Comparison of ENCODE assay signal across 8 mouse cellular contexts in genomic region chr9:21617066-21617465, GRCm38 (mm10). TPM values are rescaled to one million over a fixed set of nuclear protein-coding genes. Genes with fewer than 3 reads are reported as not detected.
DNase-seq lines count a peak whose midpoint lies in the region; ATAC-seq and TF ChIP-seq lines count a peak whose summit lies in the region.

No protein-coding gene starts in this region.

- H3K27ac ChIP-seq in spleen, adult 2 months (ENCODE audit: insufficient read depth, low read length): peak overlapping the region; percentile 39
- peak overlapping the region; percentile 95 for H3K27ac ChIP-seq in embryonic facial prominence, embryonic 11.5 days (replicated peaks; ENCODE audit: low read depth, low read length)
- H3K27ac ChIP-seq in hindbrain, embryonic 12.5 days: peak overlapping the region; percentile 97
- peak overlapping the region; percentile 81 for H3K27ac ChIP-seq in liver, embryonic 15.5 days (replicated peaks)
- peak overlapping the region; percentile 97 for H3K27ac ChIP-seq in stomach, embryonic 15.5 days

- no peak for ATAC-seq in embryonic facial prominence, embryonic 11.5 days (replicated peaks; ENCODE audit: insufficient number of reproducible peaks, low FRiP score, low TSS enrichment, low read depth)
- no peak for ATAC-seq in hindbrain, embryonic 12.5 days (ENCODE audit: low FRiP score)
- ATAC-seq in liver, embryonic 15.5 days (ENCODE audit: insufficient read depth): no peak
- ATAC-seq in stomach, embryonic 15.5 days (ENCODE audit: insufficient read depth, low FRiP score, low read depth): no peak

- no peak for DNase-seq in spleen, adult 2 months (ENCODE audit: low read depth in 1 of 2, low spot score in 2 of 2)
- no peak for DNase-seq in spleen, adult 12 weeks (ENCODE audit: low spot score)
- peak; percentile 50 for DNase-seq in embryonic facial prominence, embryonic 11.5 days (ENCODE audit: low spot score)
- no peak for DNase-seq in left cerebral cortex, adult 9 months (ENCODE audit: low spot score in 2 of 2)
- no peak for DNase-seq in gastrocnemius, adult 18-20 months (ENCODE audit: low spot score)

- TF ChIP-seq CTCF in spleen, adult 2 months (IDR thresholded peaks at IDR 0.05; ENCODE audit: extremely low read depth, insufficient read depth, insufficient read length, insufficient replicate concordance): no peak

- H3K9ac ChIP-seq in embryonic facial prominence, embryonic 11.5 days (replicated peaks; ENCODE audit: low read length): peak overlapping the region; percentile 96
- H3K9ac ChIP-seq in hindbrain, embryonic 12.5 days: peak overlapping the region; percentile 87
- H3K9ac ChIP-seq in liver, embryonic 15.5 days: peak overlapping the region; percentile 79
- peak overlapping the region; percentile 72; the same call in 1 of the 2 replicates for H3K9ac ChIP-seq in stomach, embryonic 15.5 days

- 4% methylated on average over 10 of the region's 10 CpGs for WGBS in spleen, adult 2 months
- WGBS in embryonic facial prominence, embryonic 11.5 days: 7% methylated on average over 10 of the region's 10 CpGs
- WGBS in hindbrain, embryonic 12.5 days: 12% methylated on average over 10 of the region's 10 CpGs
- WGBS in liver, embryonic 15.5 days (ENCODE audit: insufficient replicate concordance): 2% methylated on average over 10 of the region's 10 CpGs
- 4% methylated on average over 10 of the region's 10 CpGs for WGBS in stomach, embryonic 15.5 days

- peak overlapping the region; percentile 90 for H3K4me3 ChIP-seq in spleen, adult 2 months (ENCODE audit: extremely low read depth, insufficient read depth, insufficient read length)
- peak overlapping the region; percentile 75 for H3K4me3 ChIP-seq in embryonic facial prominence, embryonic 11.5 days (ENCODE audit: low read depth, low read length)
- peak overlapping the region; percentile 63 for H3K4me3 ChIP-seq in hindbrain, embryonic 12.5 days
- peak overlapping the region; percentile 71 for H3K4me3 ChIP-seq in liver, embryonic 15.5 days (replicated peaks)
- peak overlapping the region; percentile 74 for H3K4me3 ChIP-seq in stomach, embryonic 15.5 days (replicated peaks)

- TF ChIP-seq POLR2A in spleen, adult 2 months (IDR thresholded peaks at IDR 0.05; ENCODE audit: low read depth, low read length): no peak

- no peaks in the 10 kb centered on the region for H3K27me3 ChIP-seq in spleen, adult 2 months (ENCODE audit: control insufficient read depth, insufficient read depth, low read length)
- no peaks in the 10 kb centered on the region for H3K27me3 ChIP-seq in embryonic facial prominence, embryonic 11.5 days (ENCODE audit: control insufficient read depth, insufficient read depth, low read length)
- H3K27me3 ChIP-seq in hindbrain, embryonic 12.5 days: no peaks in the 10 kb centered on the region
- no peaks in the 10 kb centered on the region for H3K27me3 ChIP-seq in liver, embryonic 15.5 days
- no peaks in the 10 kb centered on the region for H3K27me3 ChIP-seq in stomach, embryonic 15.5 days (replicated peaks)

- H3K4me2 ChIP-seq in embryonic facial prominence, embryonic 11.5 days (ENCODE audit: low read depth, low read length): peak overlapping the region; percentile 59
- H3K4me2 ChIP-seq in hindbrain, embryonic 12.5 days (replicated peaks): peak overlapping the region; percentile 70
- H3K4me2 ChIP-seq in liver, embryonic 15.5 days: peak overlapping the region; percentile 90
- H3K4me2 ChIP-seq in stomach, embryonic 15.5 days: peak overlapping the region; percentile 56

- no peaks in the 10 kb centered on the region for H3K36me3 ChIP-seq in spleen, adult 2 months (ENCODE audit: control insufficient read depth, insufficient read depth, low read length)
- H3K36me3 ChIP-seq in embryonic facial prominence, embryonic 11.5 days (replicated peaks; ENCODE audit: control insufficient read depth, insufficient read depth, low read depth, low read length): no peaks in the 10 kb centered on the region; the same call in 1 of the 2 replicates
- peaks cover 3% of the 10 kb centered on the region; the same call in 1 of the 2 replicates for H3K36me3 ChIP-seq in hindbrain, embryonic 12.5 days
- H3K36me3 ChIP-seq in liver, embryonic 15.5 days (replicated peaks): peaks cover 8% of the 10 kb centered on the region; the same call in 1 of the 2 replicates
- H3K36me3 ChIP-seq in stomach, embryonic 15.5 days: no peaks in the 10 kb centered on the region

- peaks cover 4% of the 10 kb centered on the region for H3K4me1 ChIP-seq in spleen, adult 2 months (ENCODE audit: control insufficient read depth, insufficient read depth, insufficient read length)
- H3K4me1 ChIP-seq in embryonic facial prominence, embryonic 11.5 days (ENCODE audit: control insufficient read depth, insufficient read depth, low read length): no peaks in the 10 kb centered on the region
- peaks cover 25% of the 10 kb centered on the region for H3K4me1 ChIP-seq in hindbrain, embryonic 12.5 days
- H3K4me1 ChIP-seq in liver, embryonic 15.5 days (replicated peaks): peaks cover 39% of the 10 kb centered on the region
- peaks cover 9% of the 10 kb centered on the region; the same call in 1 of the 2 replicates for H3K4me1 ChIP-seq in stomach, embryonic 15.5 days

- H3K9me3 ChIP-seq in embryonic facial prominence, embryonic 11.5 days (replicated peaks; ENCODE audit: control insufficient read depth, low read length): no peaks in the 10 kb centered on the region
- H3K9me3 ChIP-seq in hindbrain, embryonic 12.5 days (replicated peaks): no peaks in the 10 kb centered on the region
- H3K9me3 ChIP-seq in liver, embryonic 15.5 days (replicated peaks): no peaks in the 10 kb centered on the region
- no peaks in the 10 kb centered on the region for H3K9me3 ChIP-seq in stomach, embryonic 15.5 days

RNA-seq across cellular contexts. Expression of gene Smarca4, which starts 1.1 kb away (rescaled TPM):
- 30.2 and 44.3 TPM in 2 replicates for polyA plus RNA-seq in spleen, adult 2 months (2012; rRNA removed)
- 106 and 119 TPM in 2 replicates for polyA plus RNA-seq in embryonic facial prominence, embryonic 11.5 days (2014; fragmentation: Nextera tagmentation; extraction: Ambion mirVana)
- 173 and 181 TPM in 2 replicates for polyA plus RNA-seq in hindbrain, embryonic 12.5 days (2016; fragmentation: Nextera tagmentation; extraction: Ambion mirVana)
- 22.5 and 24.5 TPM in 2 replicates for polyA plus RNA-seq in liver, embryonic 15.5 days (2015; fragmentation: Nextera tagmentation; extraction: Ambion mirVana)
- polyA plus RNA-seq in stomach, embryonic 15.5 days (2015; fragmentation: Nextera tagmentation; extraction: Ambion mirVana): 68.7 and 74.3 TPM in 2 replicates
- total RNA-seq in gastrocnemius, adult 18-20 months (2021): 10 to 100 TPM; 38.6 to 42.1 TPM

RNA-seq across cellular contexts. Expression of gene Yipf2, which starts 24.4 kb away (rescaled TPM):
- polyA plus RNA-seq in spleen, adult 2 months (2012; rRNA removed): 22.0 and 29.0 TPM in 2 replicates
- polyA plus RNA-seq in embryonic facial prominence, embryonic 11.5 days (2014; fragmentation: Nextera tagmentation; extraction: Ambion mirVana): 13.1 and 13.8 TPM in 2 replicates
- 19.4 and 21.5 TPM in 2 replicates for polyA plus RNA-seq in hindbrain, embryonic 12.5 days (2016; fragmentation: Nextera tagmentation; extraction: Ambion mirVana)
- polyA plus RNA-seq in liver, embryonic 15.5 days (2015; fragmentation: Nextera tagmentation; extraction: Ambion mirVana): 10.9 and 12.7 TPM in 2 replicates
- 31.3 and 33.8 TPM in 2 replicates for polyA plus RNA-seq in stomach, embryonic 15.5 days (2015; fragmentation: Nextera tagmentation; extraction: Ambion mirVana)
- total RNA-seq in gastrocnemius, adult 18-20 months (2021): 1 to 10 TPM; 5.3 to 5.6 TPM

RNA-seq across cellular contexts. Expression of gene Timm29, which starts 24.5 kb away (rescaled TPM):
- polyA plus RNA-seq in spleen, adult 2 months (2012; rRNA removed): 14.9 and 17.6 TPM in 2 replicates
- 51.2 and 52.9 TPM in 2 replicates for polyA plus RNA-seq in embryonic facial prominence, embryonic 11.5 days (2014; fragmentation: Nextera tagmentation; extraction: Ambion mirVana)
- 56.5 and 61.0 TPM in 2 replicates for polyA plus RNA-seq in hindbrain, embryonic 12.5 days (2016; fragmentation: Nextera tagmentation; extraction: Ambion mirVana)
- polyA plus RNA-seq in liver, embryonic 15.5 days (2015; fragmentation: Nextera tagmentation; extraction: Ambion mirVana): 18.4 and 18.9 TPM in 2 replicates
- polyA plus RNA-seq in stomach, embryonic 15.5 days (2015; fragmentation: Nextera tagmentation; extraction: Ambion mirVana): 25.4 and 29.9 TPM in 2 replicates
- 10 to 100 TPM; 45.7 to 46.6 TPM for total RNA-seq in gastrocnemius, adult 18-20 months (2021)

Comparison
In these comparisons a context has a peak if more than half of its experiments do, and no peak if none do; other contexts are left out.
1. H3K27ac ChIP-seq: peak in every context shown above with its lines; median percentile 97 in hindbrain, embryonic 12.5 days; 97 in stomach, embryonic 15.5 days; 95 in embryonic facial prominence, embryonic 11.5 days; 81 in liver, embryonic 15.5 days; 39 in spleen, adult 2 months.